Mouse (Mus musculus): ENCODE results near the gene Izumo1.

DNA sequence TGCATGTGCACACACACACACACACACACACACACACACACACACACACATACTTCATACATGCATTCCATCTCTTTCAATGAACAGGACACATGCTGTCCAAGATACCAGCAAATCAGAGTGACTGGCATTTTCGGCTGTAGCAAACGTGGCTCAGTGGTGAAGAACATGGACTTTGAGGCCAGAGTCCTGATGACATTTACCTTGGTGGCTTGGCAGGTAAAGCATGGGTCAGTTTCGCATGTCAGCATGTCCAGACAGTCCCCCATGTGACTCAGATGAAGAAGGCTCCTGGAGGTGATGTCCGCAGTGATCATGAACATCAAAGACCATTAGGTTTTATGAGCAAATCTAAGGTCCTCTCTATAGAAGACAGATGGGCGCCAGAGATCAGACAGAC is 24.6 kb upstream of the Izumo1 start:
- TF ChIP-seq CTCF (conservative IDR thresholded peaks at IDR 0.05; ENCODE audit: insufficient read depth, insufficient read length, low read depth, low read length) (no peak), POLR2A (IDR thresholded peaks at IDR 0.05; ENCODE audit: low read depth, low read length) (no peak)
